Mouse (Mus musculus) fibroblast of lung, adult 2 months (primary cell): Measurements from ENCODE around the gene Cby1.
A peak's percentile ranks its signal among the peaks of the same experiment; 100 is the strongest.
"Not testable (repeated sequence)": the region's sequence is repeated elsewhere in the genome, so short reads cannot be mapped to it uniquely, and the experiment has no call there.

Experiments used
- DNase-seq: peaks from one replicate; pipeline ENCODE4 v3.0.0-alpha.2; 2011; ENCODE audit warnings: low read depth

Cby1 gene

GRCm38 (mm10) chr15:79658531-79659375 is at the start of gene Cby1, which contains the start of gene Fam227a:
Cby1 (plus strand) TSS chr15:79659199.
Fam227a (minus strand) TSS chr15:79658956.
- DNase-seq, result peak; percentile 79

GRCm38 (mm10) chr15:79609226-79609625 is 49.8 kb upstream of the Cby1 start:
- DNase-seq, result no peak

DNA sequence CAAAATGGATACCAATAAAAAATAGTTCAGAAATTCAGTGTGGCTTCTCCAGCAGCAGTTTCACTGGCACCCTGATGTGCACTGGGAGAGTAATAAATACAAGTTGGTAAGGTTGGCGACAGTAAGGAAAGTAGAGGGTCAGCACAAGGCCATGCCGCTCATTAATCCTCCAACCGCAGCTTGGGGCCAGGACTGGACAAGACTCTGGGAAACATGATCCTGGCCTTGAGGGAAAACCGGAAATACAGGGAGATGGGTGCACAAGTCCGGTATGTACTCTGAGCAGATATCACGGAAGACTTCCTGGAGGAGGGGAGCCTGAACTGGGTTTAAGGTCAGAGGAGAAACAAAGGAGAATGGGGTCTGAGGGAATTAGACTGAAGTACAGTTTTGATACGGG is 43.5 kb upstream of the Cby1 start:
- no peak for DNase-seq

DNA sequence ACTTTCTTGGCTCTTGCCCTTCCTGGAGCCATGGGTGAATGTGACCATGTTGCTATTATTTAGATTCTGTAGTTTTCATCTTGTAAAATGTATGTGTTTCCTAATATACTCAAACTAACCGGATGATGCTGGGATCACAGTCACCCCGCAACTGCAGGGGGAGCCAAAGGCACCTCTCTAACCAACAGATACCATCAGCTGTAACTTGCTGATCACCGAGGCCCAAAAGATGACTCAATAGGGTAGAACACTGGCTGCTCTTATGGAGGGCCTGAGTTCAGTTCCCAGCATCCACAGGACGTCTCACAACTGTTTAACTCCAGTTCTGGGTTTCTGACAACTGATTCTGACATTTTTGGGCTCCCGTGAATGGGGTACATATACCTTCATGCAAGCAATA is 42.3 kb upstream of the Cby1 start:
- DNase-seq, result no peak

GRCm38 (mm10) chr15:79617135-79617534 is 41.9 kb upstream of the Cby1 start:
- no peak for DNase-seq

- no peak for DNase-seq
These were observed 40.5 kb upstream of the Cby1 start for GRCm38 (mm10) chr15:79618456-79618855.

- no peak for DNase-seq
These were observed 39.1 kb upstream of the Cby1 start for GRCm38 (mm10) chr15:79619770-79620414.

DNA sequence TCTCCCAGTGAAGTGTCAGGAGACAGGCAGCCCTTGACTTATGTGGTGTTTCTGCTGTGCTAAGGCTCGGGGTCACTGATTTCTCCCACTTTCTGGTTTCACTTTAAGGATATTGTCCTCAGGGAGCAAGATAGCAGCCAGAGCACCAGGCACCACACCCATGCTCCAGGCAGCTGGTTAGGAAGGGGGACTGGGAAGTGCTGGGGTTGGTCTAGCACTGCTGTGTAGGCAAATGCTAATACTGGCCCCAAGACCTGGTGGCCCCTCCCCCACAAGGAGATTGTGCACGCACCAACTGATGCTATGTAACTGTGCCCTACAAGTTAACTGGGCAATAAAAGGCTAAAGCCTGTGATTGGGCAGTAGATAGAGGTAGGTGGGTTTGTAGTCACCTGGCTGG is 28.5 kb upstream of the Cby1 start:
- DNase-seq, result no peak

GRCm38 (mm10) chr15:79641135-79641817 is 17.7 kb upstream of the Cby1 start:
- no peak for DNase-seq

DNA sequence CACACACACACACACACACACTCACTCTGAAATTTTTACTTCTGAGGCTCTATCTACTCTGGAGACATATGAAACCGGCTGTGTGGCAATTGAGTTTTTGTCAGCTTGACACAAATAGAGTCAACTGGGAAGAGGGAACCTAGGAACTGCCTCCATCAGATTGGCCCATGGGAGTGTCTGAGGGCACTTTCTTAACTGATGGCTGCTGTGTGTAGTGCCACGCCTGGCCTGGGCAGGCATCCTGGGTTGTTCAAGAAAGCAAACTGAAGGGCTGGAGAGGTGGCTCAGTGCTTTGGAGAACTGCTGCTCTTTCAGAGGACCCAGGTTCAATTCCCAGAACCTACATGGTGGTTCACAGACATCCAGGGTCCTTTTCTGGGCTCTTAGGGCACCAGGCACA is 13.5 kb upstream of the Cby1 start:
- DNase-seq, result no peak

DNA sequence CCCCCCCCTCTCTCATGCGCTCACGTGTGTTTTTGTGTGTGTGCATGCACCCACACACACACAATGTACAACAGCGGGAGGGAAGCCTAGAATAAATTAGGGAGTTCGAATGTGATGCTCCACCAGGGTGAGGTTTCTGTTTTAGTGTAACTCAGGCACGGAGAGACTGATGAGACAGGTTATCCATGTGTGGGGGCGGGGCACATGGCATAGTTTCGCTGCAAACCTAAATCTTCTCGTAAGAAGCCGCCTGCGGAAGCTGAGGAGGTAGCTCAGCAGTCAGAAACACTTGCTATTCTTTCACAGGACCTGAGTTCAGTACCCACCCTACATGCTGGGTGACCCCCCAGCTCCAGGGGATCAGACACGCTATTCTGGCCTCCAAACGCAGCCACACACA is 10.9 kb upstream of the Cby1 start:
- no peak for DNase-seq

DNA sequence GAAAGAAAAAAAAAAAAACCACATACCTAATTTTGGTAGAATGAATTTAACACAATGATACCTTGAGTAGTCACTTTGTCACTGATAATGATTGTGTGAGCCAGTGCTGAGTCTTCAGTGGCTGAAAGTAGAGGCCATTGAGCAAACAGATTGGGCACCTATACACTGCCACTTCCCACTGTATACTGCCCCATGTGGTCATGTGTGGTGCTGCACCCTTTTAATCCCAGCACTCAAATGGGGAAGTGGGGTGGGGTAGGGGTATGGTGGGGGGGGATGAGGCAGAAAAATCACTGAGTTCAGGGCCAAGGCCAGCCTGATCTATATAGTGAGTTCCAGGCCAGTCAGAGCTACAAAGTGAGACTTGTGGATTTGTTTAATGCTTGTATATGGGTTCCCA is 8.4 kb upstream of the Cby1 start:
- no peak for DNase-seq

- DNase-seq, result no peak
These were observed 7.5 kb upstream of the Cby1 start for GRCm38 (mm10) chr15:79651481-79651880.

GRCm38 (mm10) chr15:79656451-79656850 is 2.5 kb upstream of the Cby1 start:
- DNase-seq, result no peak

- DNase-seq, result peak; percentile 64
These were observed 1.0 kb upstream of the Cby1 start for GRCm38 (mm10) chr15:79657837-79658530.

DNA sequence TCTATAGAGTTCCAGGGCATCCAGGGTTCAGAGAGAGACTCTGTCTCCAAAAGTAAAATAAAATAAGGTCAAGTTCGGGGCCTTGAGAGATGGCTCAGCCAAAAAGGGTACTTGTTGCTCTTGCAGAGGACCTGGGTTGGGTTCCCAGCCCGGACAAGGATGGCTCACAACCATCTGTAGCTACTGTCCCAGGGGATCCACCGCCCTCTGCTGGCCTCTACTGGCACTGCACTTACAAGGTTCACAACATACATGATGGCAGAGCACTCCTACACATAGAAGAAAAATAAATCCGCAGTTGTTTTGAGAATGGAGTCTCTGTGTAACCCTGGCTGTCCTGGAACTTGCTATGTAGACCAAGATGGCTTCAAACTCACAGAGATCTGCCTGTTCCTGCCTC is 2.9 kb downstream of the Cby1 start:
- DNase-seq, result no peak

DNA sequence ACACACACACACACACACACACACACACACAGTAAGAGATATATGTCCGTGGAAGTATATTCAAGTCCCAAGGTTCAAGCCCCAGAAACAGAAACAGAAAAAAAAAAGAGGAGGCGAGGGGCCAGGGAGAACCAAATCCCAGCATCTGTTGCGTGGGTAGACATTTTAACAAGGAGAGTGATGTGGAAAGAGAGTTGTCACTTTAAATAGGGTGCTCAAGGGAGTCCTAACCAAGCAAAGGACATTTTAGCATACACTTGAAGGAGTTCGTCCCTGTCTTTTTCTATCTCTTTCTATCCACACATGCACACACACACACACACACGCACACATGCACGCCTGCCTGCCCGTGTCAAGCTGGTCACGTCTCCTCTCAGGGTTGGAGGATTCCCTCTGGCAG is 5.7 kb downstream of the Cby1 start:
- no peak for DNase-seq

GRCm38 (mm10) chr15:79669195-79669594 is 10.2 kb downstream of the Cby1 start:
- no peak for DNase-seq

GRCm38 (mm10) chr15:79670249-79670971 is 11.4 kb downstream of the Cby1 start, which contains the start of gene Tomm22:
Tomm22 (plus strand) TSS chr15:79670861.
- DNase-seq, result peak; percentile 81

- DNase-seq, result no peak
These were observed 11.9 kb downstream of the Cby1 start for GRCm38 (mm10) chr15:79670972-79671299.

- DNase-seq, result not testable (repeated sequence)
These were observed 12.9 kb downstream of the Cby1 start for GRCm38 (mm10) chr15:79671828-79672348.
